Mouse (Mus musculus) E14TG2a.4 (cell line): ENCODE measurements at regions not wholly inside any gene's neighbourhood (a gene's known extent, or its start where the extent isn't known, plus 50 kb on each side); places are given as distances from the start of the nearest gene placed in this dataset.

Experiments used
- CTCF ChIP-seq: conservative IDR thresholded peaks from 2 replicates; pipeline ENCODE4 v1.5.1; 2014; ENCODE audit warnings: low read length
- NANOG ChIP-seq: IDR thresholded peaks from 2 replicates; pipeline ENCODE4 v1.6.1; 2014; ENCODE audit warnings: borderline replicate concordance, low read length, mixed read lengths

DNA sequence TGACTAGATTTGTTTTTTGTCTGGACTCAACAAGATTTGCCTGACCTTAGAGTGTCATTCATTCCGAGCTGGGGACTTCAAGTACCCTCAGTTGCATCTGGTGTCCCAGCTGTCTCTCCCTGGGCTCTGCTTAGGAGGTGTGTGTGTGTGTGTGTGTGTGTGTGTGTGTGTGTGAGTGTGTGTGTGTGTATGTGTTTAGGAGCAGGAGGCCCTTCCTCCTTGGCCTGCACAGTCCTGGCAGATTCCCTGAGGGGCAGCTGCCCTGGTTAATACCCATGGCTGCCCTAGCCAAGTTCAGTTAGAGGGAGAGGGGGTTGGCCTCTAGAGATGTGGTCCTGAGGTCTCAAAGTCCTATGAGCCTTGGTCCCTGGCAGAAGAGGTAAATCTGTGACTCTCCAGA, 329.8 kb upstream of the Zfp507 start:
- TF ChIP-seq CTCF (no peak), NANOG (no peak)
